Mouse (Mus musculus) gastrocnemius, postnatal 10 days (tissue): ENCODE data around the gene Pelp1. TPM values are rescaled to one million over a fixed set of nuclear protein-coding genes. Genes with fewer than 3 reads are reported as not detected.
A peak's percentile ranks its signal among the peaks of the same experiment; 100 is the strongest.
"Not testable (repeated sequence)": the region's sequence is repeated elsewhere in the genome, so short reads cannot be mapped to it uniquely, and the experiment has no call there.

Experiments used
- DNase-seq: peaks from one replicate; pipeline ENCODE4 v3.0.0; 2021; ENCODE audit warnings: mixed read lengths
- total RNA-seq, 2 experiments: library from RNA; stranded (reverse); gene quantifications; 2 replicates each; pipeline ENCODE4 v1.2.3; 2021

The Pelp1 gene
- total RNA-seq, 2 experiments from 2014 or later, result 20.2 to 21.4 TPM

- not testable (repeated sequence) for DNase-seq
Measured at GRCm38 (mm10) chr11:70426598-70426997, 16.8 kb upstream of the Pelp1 start.

- DNase-seq, result no peak
Measured at GRCm38 (mm10) chr11:70419486-70419885, 9.7 kb upstream of the Pelp1 start.

- no peak for DNase-seq
Measured at GRCm38 (mm10) chr11:70418199-70418598, 8.4 kb upstream of the Pelp1 start.

- peak; percentile 70 for DNase-seq
Measured at GRCm38 (mm10) chr11:70413961-70414360, 4.1 kb upstream of the Pelp1 start.

GRCm38 (mm10) chr11:70412591-70412990, 2.8 kb upstream of the Pelp1 start:
- no peak for DNase-seq

- no peak for DNase-seq
Measured at GRCm38 (mm10) chr11:70410297-70410643, 439 bp upstream of the Pelp1 start.

GRCm38 (mm10) chr11:70403598-70403997, 6.2 kb downstream of the Pelp1 start:
- DNase-seq, result no peak

GRCm38 (mm10) chr11:70389421-70389820, 20.4 kb downstream of the Pelp1 start:
- no peak for DNase-seq

GRCm38 (mm10) chr11:70387436-70387835, 22.4 kb downstream of the Pelp1 start:
- no peak for DNase-seq

- no peak for DNase-seq
Measured at GRCm38 (mm10) chr11:70384136-70384535, 25.7 kb downstream of the Pelp1 start.

GRCm38 (mm10) chr11:70381330-70381729, 28.5 kb downstream of the Pelp1 start:
- no peak for DNase-seq

- no peak for DNase-seq
Measured at GRCm38 (mm10) chr11:70380478-70381005, 29.3 kb downstream of the Pelp1 start.

GRCm38 (mm10) chr11:70376054-70376453, 33.8 kb downstream of the Pelp1 start:
- no peak for DNase-seq

GRCm38 (mm10) chr11:70374302-70374701, 35.5 kb downstream of the Pelp1 start:
- DNase-seq, result no peak

- no peak for DNase-seq
Measured at GRCm38 (mm10) chr11:70372849-70373557, 36.8 kb downstream of the Pelp1 start.

GRCm38 (mm10) chr11:70372396-70372795, 37.4 kb downstream of the Pelp1 start:
- DNase-seq, result no peak

- not testable (repeated sequence) for DNase-seq
Measured at GRCm38 (mm10) chr11:70368626-70369025, 41.2 kb downstream of the Pelp1 start.

GRCm38 (mm10) chr11:70367701-70368100, 42.1 kb downstream of the Pelp1 start:
- not testable (repeated sequence) for DNase-seq

GRCm38 (mm10) chr11:70351868-70352267, 58.0 kb downstream of the Pelp1 start, which contains the start of gene Alox15:
Gene Alox15, minus strand, starts transcription at chr11:70352031.
- DNase-seq, result no peak

- no peak for DNase-seq
Measured at GRCm38 (mm10) chr11:70348630-70349029, 61.2 kb downstream of the Pelp1 start.

- no peak for DNase-seq
Measured at GRCm38 (mm10) chr11:70347861-70348260, 62.0 kb downstream of the Pelp1 start.

- DNase-seq, result no peak
Measured at GRCm38 (mm10) chr11:70345546-70345945, 64.3 kb downstream of the Pelp1 start.

GRCm38 (mm10) chr11:70345061-70345460, 64.8 kb downstream of the Pelp1 start:
- DNase-seq, result no peak
